Mouse (Mus musculus): ENCODE results near the gene Ankrd13d.

- TF ChIP-seq POLR2A (IDR thresholded peaks at IDR 0.05; ENCODE audit: borderline replicate concordance, extremely low read depth, low read depth, low read length), result no peak
- TF ChIP-seq CTCF (IDR thresholded peaks at IDR 0.05; ENCODE audit: insufficient read depth, low read length), result no peak
Measured at GRCm38 (mm10) chr19:4229451-4230076, 53.4 kb downstream of the Ankrd13d start.
